Mouse (Mus musculus) naive thymus-derived CD4-positive, alpha-beta T cell, adult 2 months (primary cell): ENCODE data around the gene Zfr2.

Experiments
- DNase-seq: peaks from one replicate; pipeline ENCODE4 v3.0.0-alpha.2; 2011; ENCODE audit warnings: low read depth

The Zfr2 gene

DNA sequence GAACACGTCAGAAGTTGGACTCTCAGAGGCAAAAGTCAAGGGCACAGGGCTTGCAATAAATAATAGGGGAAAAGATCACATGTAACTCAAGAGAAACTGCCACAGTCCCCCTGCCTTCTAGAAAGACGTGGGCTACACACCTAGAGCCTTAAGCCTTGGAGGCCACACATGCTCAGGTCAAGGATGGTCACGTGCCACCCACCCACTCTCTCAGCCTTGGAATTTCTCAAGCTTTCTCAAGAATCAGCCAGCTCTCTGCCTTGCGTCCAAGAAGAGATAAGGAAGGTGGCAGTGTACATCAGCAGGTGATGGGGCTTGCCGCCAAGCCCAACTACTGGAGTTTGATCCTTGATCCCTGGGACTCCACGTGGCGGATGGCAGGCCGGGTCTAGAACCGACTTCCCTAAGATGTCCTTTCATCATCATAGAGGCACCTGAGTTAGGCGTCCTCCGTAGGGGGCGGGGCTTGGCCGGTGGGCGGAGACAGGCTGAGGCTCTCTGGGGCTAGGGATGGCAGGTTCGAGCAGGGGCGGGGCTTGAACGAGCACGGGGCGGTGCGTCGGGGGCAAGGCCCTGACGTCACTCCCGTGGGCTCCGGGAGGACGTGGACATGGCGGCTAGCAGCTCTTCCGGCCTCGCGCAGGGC lies at the start of gene Zfr2:
TSS of gene Zfr2 (plus strand) at position 576 of the 646 bp plus-strand sequence.
- peak; percentile 97 for DNase-seq

DNA sequence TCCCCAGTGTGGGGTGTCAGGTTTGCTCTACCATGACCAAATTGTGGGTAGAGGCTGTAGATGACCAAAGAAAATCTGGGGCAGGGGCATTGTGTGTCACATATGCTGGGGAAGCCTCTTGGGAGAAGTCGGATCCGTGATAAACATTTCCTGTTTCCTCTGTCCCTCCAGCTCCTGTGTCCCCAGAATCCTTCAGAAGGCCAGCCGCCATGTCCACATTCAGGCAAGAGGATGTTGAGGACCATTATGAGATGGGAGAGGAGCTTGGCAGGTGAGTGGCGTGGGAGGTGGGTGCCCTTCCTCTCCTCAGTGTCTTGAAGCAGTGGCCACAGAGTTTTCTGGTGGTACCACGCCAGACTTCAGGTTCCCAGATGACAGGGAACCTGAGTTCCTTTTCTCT lies 49.1 kb upstream of the Zfr2 start, which contains the start of gene 4930442H23Rik:
TSS of gene 4930442H23Rik (minus strand) at position 45 of the 400 bp plus-strand sequence.
- no peak for DNase-seq

DNA sequence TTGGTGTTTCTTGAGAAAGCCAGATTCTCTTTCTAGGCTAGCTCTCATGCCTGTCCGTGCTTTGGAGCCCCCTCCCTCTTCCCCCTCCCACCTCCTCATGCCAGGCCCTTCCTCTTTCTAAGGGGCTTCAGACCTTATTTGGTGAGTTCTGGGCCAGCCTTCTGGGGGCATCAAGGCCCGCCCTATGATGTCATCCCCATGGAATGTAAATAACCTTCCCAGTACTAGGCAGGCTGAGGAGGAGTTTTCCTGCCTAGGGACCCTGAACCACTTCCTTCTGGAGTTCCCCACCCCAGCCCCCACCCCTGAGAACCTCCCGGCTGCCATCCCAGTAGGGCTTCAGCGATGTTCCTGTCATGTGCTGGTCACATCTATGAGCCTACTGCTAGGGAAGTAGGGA lies 48.2 kb upstream of the Zfr2 start:
- no peak for DNase-seq

DNA sequence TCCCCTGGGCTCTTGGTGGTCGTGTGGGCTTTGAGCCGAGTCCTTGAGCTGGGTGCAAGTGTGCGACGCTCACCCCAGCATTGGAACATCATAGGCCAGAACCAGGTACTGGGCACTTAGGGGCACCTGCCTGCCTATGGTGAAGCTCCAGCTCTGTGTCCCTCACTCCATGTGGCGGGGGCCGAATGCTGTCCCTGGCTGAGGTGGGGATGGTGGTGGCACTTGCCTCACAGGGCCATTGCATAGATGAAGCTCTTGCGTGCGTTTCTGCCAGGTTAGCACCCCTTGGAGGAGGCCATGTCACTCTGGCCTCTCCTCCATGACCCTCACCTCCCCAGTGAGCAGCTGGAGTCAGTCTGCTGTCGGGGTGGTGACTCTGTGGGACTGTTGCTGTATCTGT lies 45.8 kb upstream of the Zfr2 start:
- no peak for DNase-seq

DNA sequence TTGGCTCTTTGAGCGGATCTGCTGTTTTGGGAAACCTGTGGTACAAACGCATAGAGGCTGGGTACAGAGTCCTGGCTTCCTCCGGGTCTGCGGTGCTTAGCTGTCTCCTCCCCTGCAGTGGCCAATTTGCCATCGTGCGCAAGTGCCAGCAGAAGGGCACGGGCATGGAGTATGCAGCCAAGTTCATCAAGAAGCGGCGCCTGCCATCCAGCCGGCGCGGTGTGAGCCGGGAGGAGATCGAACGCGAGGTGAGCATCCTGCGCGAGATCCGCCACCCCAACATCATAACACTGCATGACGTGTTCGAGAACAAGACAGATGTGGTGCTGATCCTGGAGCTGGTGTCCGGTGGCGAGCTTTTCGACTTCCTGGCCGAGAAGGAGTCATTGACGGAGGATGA lies 43.1 kb upstream of the Zfr2 start:
- no peak for DNase-seq

DNA sequence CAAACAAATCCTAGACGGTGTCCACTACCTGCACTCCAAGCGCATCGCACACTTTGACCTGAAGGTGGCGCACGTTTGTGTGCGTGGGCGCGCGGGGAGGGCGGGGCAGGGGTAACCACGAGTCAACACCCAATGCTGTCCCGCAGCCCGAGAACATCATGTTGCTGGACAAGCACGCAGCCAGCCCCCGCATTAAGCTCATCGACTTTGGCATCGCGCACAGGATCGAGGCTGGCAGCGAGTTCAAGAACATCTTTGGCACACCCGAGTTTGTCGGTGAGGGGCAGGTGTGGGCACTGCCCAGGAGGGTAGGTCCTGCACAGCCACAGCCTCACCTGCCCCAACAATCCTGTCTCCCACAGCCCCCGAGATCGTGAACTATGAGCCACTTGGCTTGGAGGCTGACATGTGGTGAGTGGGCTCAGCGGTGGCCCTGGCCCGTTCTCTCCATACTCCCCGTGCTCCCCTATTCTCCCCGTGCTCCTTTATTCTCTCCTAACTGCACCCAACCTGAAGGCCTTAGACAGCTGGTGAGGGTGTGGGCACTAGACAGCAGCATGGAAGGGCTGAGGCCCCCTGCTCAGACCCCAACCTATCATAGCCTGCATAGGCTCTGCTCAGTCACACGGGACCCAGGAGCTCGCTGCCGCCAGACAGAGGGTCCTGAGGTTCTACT lies 42.6 kb upstream of the Zfr2 start:
- peak; percentile 55 for DNase-seq

DNA sequence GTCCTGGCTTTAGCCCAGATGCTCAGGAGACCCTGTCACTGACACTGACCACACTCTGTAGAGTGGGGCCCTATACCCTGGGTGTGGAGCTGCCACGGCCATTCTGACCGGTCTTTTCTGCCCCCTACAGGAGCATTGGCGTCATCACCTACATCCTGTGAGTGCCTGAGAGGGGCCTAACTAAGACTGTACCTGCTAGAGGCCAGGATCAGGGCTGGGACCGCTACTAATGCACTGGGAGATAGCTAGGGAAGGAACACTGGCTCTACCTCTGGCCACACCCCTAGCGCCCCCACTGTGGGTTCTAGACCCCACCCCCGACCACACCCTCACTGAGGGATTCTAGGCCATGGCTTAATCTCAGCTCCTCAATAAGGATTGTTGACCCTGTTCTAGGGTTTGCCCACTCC lies 42.0 kb upstream of the Zfr2 start:
- DNase-seq = peak; percentile 51

DNA sequence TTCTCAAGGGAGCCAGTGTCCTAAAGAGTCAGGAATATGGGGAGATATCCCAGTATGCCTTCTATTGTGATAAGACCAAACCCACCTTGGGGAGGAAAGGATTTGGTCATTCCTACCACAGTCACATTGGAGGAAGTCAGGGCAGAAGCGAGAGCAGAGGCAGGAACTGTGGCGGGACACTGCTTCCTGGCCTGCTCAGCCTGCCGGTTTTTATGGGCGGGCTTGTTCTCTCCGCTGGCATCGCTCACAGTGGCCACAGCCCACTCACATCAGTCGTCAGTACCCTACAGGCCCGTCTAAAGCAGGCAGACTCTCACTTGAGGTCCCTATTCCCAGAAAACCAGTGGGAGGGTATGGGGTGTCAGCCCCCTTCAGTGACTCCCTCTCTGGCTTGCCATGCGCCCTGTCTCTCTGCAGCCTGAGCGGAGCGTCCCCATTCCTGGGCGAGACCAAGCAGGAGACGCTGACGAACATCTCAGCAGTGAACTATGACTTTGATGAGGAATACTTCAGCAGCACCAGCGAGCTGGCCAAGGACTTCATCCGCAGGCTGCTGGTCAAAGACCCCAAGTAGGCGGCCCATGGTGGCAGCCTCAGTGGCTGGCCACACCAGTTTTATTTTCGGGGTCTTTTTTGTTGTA lies 41.5 kb upstream of the Zfr2 start:
- DNase-seq = peak; percentile 35

DNA sequence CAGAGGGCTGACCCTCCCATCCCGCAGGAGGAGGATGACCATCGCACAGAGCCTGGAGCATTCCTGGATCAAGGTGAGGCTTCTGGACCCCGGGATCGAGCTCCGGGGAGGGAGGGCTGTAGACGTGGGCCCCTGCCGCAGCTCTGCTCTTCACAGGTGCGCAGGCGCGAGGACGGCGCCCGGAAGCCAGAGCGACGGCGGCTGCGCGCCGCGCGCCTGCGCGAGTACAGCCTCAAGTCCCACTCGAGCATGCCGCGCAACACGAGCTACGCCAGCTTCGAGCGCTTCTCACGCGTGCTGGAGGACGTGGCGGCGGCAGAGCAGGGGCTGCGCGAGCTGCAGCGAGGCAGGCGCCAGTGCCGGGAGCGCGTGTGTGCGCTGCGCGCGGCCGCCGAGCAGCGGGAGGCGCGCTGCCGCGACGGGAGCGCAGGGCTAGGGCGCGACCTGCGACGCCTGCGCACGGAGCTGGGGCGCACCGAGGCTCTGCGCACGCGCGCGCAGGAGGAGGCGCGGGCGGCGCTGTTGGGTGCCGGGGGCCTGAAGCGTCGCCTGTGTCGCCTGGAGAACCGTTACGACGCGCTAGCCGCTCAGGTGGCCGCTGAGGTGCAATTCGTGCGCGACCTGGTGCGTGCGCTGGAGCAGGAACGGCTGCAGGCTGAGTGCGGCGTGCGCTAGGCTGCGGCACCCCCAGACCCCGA lies 40.5 kb upstream of the Zfr2 start:
- peak; percentile 97 for DNase-seq

DNA sequence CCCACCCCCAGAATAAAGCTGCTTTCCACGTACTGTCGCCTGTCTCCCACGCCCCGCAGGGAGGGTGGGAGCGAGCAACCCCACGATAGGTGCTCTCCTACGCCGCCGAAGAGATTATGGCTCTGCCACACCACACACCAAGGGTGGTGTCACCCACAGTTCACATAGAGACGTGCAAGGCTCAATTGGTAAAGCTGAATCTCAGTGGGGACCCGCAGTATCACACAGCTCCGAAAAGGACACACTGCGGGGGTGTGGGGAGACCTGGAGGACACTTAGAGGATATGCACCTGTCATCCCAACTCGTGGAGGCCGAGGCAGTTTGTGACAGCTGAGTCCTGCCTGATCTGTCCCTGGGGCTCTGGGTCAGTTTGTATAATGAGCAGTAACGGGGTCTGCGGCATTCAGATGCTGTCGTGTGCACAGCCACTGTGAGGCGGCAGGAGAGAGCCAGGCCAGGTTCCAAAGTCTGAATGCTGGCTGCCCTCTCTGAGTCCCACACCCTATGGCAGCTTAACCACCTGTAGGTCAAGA lies 39.9 kb upstream of the Zfr2 start:
- DNase-seq = no peak

DNA sequence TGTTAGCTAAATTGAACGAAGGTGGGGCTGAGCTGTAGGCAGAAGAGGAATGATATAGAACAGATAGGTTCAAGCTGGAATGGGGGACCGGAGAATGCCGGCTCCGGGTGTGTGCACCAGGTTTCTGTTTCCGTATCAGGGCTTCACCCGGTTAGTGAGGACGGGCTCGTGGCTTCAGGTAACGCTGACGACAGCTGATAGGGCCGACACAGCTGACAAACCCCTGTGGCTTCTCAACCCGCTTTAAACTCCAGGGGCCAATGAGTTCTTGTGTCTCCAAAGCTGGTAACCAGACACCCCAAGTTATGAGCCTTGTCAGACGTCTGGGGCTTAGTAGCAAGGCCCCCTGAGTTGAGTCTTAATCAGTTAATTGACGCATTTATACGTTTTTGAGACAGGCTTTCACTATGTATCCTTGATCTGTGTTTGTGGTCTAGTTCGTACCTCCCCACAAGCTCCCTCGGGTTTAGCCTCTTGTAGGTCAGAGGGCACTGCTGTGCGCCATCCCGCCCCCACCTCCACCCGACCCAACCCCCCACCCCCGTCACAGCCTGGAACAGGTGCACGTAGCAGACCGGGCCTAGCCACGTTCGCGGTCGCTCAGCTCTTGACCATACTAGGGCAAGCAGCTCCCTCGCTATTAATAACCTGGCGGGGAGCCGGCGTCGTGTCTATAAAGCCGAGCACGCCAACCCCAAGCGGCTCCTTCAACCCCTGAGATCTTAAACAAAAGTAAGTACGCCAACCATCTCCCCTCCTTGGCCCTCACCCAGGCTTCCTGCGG lies 38.8 kb upstream of the Zfr2 start:
- DNase-seq = peak; percentile 74

DNA sequence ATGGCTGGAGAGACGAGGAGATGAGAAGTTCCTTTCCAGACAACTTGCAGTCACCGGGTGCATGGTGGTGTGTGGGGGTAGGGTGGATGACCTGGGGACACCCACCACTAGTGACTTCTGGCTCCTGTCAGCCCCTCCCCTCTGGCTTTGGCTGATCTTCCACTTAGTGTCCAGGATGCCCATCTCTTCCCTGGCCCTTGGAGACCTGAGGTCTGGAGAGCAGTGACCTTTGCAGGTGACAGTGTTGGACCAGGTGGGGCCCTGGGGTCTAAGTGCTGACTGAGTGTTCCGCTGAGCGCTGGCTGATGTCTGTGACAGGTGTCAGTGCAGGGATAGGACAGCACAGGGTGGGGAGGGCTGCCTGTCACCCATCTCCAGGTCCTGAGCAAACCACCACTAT lies 37.7 kb upstream of the Zfr2 start:
- DNase-seq = no peak

DNA sequence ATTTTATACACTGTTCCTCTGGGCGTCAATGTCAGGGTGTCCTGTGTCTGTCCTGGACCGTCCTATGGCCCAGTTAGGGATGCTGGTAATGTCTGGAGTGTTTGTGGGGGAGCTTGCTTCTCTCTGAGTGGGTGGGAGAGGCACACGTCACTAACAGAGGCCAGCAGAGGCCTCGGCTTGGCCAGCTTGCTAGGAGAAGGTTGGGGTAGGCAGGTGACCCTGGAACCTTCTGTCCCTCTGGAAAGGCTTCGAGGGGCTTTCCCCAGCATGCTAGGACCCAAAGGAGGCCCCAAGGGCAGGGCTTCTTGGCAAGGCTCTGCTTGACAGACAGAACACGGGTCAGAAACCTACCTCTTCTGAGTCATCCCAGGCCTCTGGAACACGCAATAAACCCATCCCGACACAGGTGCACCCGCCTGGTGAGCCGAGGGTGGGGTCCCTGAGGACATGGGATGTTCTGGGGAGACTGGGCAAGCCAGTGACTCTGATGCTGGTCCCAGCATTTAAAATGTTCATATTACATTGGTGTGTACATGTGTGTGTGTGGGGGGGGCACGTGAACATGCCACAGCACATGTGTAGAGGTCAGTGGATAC lies 36.4 kb upstream of the Zfr2 start:
- no peak for DNase-seq

DNA sequence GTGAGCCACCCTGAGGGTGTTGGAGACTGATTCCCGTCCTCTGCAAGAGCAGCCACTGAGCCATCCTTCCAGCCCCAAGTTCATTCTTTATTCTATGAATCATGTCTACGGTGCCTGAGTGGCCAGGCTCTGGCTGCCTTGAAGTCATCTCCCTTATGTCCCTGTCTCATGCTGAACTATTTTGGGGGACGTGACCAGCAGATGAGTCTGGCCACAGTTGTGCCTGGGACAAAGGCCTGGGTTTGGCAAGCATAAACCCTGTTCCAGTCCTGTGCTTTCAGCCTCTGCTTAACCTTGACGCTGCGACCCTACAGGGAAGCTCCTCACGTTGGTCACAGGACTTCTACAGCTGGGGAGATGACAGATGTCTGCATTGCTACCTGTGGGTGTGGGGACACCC lies 35.6 kb upstream of the Zfr2 start:
- no peak for DNase-seq

DNA sequence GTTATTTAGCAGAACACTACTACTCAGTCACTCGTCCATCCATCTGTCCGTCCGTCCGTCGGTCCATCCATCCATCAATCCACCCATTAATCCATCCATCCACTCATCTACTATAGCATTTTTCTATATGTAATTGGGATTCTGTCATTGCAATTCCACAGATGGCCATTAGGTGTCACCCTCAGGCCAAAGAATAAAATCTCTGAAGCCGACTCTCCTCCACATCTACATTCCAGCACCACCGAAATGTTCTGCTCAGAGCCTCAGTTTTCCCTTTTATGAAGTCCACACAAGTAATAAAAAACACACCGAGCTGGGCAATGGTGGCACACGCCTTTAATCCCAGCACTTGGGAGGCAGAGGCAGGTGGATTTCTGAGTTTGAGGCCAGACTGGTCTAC lies 34.7 kb upstream of the Zfr2 start:
- DNase-seq = peak; percentile 88

DNA sequence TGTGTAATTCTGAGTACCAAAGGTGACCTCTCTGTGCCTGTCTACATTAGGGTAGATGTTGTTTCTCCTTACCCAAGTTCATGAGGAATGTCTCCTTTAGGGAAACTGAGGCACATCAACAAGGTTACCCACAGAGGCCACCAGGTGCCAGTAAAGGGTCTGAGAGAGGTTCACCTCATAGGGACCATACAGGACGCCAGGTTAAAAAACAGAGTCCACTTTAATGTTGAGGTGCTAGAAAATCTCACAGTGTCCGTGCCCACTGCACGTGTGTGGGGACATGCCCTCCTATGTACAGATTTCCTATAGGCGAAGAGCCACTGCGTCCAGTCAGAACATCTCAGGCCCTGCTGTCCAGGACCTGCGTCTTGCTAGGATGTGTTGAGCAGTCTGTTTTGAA lies 34.0 kb upstream of the Zfr2 start:
- no peak for DNase-seq

DNA sequence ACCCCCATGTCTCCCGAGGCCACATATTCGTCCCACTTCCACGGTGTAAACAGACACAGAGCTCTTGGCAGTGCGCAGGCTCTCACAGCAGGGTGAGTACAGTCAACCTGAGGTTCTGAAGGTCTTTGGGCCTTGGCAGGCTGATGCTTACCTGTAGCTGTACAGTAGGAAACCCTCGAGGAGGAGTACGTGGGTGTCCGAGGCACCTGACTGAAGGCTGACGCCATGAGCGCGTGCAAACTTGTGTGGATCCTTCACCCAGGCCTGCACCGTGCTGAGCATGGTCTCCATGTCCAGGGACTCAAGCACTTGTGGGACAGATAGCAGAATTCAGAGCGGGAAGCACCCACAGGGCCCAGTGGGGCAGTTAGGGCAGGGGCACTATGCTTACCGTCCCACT lies 32.8 kb upstream of the Zfr2 start:
- no peak for DNase-seq

DNA sequence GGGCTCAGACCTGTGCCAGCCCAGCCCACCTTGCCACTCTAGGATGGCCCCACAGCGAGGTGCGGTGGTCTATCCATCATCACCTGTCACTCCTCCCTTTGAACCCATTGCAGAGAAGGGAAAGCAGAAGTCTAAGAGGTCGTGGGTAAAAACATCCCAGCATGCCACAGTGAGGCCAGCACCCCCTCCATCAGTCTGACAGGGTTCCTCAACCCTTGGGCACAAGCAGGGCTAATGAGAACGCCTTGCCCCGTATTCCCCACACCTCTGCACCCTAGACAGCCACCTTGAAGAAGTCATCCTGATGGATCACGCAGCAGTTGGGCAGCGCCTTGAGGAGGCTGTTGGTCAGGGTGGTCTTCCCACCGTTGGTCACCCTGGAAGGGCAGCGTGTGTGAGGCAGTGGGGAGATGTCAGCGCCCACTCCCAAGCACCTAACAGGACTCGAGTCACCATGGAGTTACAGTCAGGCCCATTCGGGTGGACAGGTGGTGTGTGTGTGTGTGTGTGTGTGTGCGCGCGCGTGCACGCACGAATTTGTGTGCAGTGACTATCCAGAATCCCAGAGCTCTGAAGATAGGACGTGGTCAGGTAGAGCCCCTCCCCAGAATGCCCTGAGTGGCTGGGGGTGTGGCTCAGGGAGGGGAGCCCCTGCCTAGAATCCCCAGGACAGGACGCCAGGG lies 32.2 kb upstream of the Zfr2 start:
- no peak for DNase-seq

DNA sequence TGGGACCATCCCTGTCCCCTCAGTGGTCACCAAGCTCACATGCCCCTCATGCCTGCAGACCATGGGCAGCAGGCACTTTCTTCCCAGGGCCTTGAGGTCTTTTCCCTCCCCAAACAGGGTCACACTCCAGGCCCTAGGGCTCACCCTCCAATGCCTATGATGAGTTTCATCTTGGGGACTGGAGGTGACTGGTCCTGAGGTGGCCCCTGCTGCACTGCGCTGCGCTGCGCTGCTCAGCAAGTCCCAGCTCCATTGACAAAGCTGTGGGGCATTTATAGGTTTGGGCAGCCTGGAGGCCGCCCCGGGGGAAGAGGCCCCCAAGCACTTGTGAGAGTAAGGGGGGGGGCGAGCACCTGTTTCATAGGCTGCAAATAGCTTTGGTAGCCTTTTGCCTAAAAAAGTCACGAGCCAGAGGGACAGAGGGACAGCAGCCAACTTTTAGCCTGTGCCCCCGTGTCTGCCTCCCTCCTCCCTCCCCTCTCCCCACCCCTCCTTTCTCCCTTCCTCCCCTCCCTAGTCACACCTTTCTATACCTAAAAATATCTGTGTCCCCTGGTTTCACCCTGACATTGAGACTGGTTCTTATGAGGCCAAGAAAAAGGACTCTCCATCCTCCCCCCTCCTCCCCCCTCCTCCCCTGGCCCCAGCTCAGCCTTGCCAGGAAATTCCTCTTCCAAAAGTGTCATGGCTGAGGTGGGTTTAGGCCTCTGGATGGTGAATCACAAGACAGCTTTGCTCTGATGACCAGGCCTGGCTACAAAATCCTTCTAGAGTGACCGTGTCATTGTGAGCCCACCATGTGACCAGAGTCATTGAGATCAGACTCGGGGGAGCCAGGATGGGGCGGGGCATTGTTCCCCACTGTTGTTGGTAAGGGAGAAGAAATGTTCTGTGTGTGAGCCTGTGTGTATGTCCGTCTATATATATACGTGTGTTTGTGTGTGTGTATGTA lies 30.9 kb upstream of the Zfr2 start, which contains the start of gene Nmrk2:
TSS of gene Nmrk2 (minus strand) at position 245 of the 952 bp plus-strand sequence.
- no peak for DNase-seq
